8 mouse cellular contexts compared by ENCODE assay signal in genomic region chr4:87785132-87786074, GRCm38 (mm10).
DNase-seq lines count a peak whose midpoint lies in the region; ATAC-seq and TF ChIP-seq lines count a peak whose summit lies in the region.

No protein-coding gene starts in this region.

- H3K27me3 ChIP-seq in forebrain, postnatal 0 days (ENCODE audit: insufficient read depth, low read length): no peaks in the 10 kb centered on the region
- H3K27me3 ChIP-seq in hindbrain, postnatal 0 days (ENCODE audit: insufficient read depth, low read length): no peaks in the 10 kb centered on the region
- no peaks in the 10 kb centered on the region for H3K27me3 ChIP-seq in midbrain, embryonic 14.5 days (ENCODE audit: control insufficient read depth, insufficient read depth, low read length)

- no peak overlapping the region for H3K27ac ChIP-seq in forebrain, postnatal 0 days (ENCODE audit: low read depth, low read length)
- H3K27ac ChIP-seq in hindbrain, postnatal 0 days: no peak overlapping the region
- H3K27ac ChIP-seq in left cerebral cortex, adult 2 months: no peak overlapping the region
- H3K27ac ChIP-seq in midbrain, embryonic 14.5 days (replicated peaks; ENCODE audit: low read depth, low read length): peak overlapping the region; percentile 16; the same call in 1 of the 2 replicates

- H3K4me3 ChIP-seq in forebrain, postnatal 0 days (ENCODE audit: low read depth, low read length): no peak overlapping the region
- no peak overlapping the region for H3K4me3 ChIP-seq in hindbrain, postnatal 0 days (ENCODE audit: low read length)
- no peak overlapping the region for H3K4me3 ChIP-seq in left cerebral cortex, adult 2 months
- H3K4me3 ChIP-seq in midbrain, embryonic 14.5 days (replicated peaks; ENCODE audit: low read depth, low read length): no peak overlapping the region

- WGBS in forebrain, postnatal 0 days: 18% methylated on average over 12 of the region's 12 CpGs
- 18% methylated on average over 12 of the region's 12 CpGs for WGBS in hindbrain, postnatal 0 days
- WGBS in midbrain, embryonic 14.5 days: 7% methylated on average over 12 of the region's 12 CpGs

- peak; percentile 15 for DNase-seq in CD4-positive, CD25-positive, alpha-beta regulatory T cell, adult 2 months (ENCODE audit: low read depth, low spot score)
- DNase-seq in cerebellum, adult 18-20 months: peak; percentile 84 to 85
- DNase-seq in forebrain, postnatal 0 days: peak; percentile 68
- DNase-seq in hindbrain, postnatal 0 days (ENCODE audit: low spot score): peak; percentile 82
- peak; percentile 41 to 50 for DNase-seq in left cerebral cortex, adult 2 months (ENCODE audit: extremely low spot score in 1 of 2, low spot score in 2 of 2)
- DNase-seq in midbrain, embryonic 14.5 days: peak; percentile 82
- DNase-seq in telencephalon, adult 2 months (ENCODE audit: low read depth, low spot score): peak; percentile 45

- ATAC-seq in CD4-positive, CD25-positive, alpha-beta regulatory T cell, adult 4 months: no peak
- peak; percentile 81 for ATAC-seq in forebrain, postnatal 0 days
- ATAC-seq in hindbrain, postnatal 0 days: peak; percentile 86
- peak; percentile 83; the same call in 1 of the 2 replicates for ATAC-seq in midbrain, embryonic 14.5 days (ENCODE audit: low FRiP score, low TSS enrichment)

- intact Hi-C loops in left cerebral cortex, adult 2 months (cut with DNase I): loop anchor here (2.0 to 10.0 kb wide), 5 partner anchors 247 to 759 kb away; partner anchors contain the start of gene Mllt3

- H3K9ac ChIP-seq in forebrain, postnatal 0 days: no peak overlapping the region
- H3K9ac ChIP-seq in hindbrain, postnatal 0 days (replicated peaks; ENCODE audit: low read length): no peak overlapping the region
- H3K9ac ChIP-seq in midbrain, embryonic 14.5 days (replicated peaks; ENCODE audit: low read length): no peak overlapping the region

- TF ChIP-seq CTCF in forebrain, postnatal 0 days (IDR thresholded peaks at IDR 0.05; ENCODE audit: low read depth): peak; percentile 69
- TF ChIP-seq CTCF in hindbrain, postnatal 0 days (IDR thresholded peaks at IDR 0.05; ENCODE audit: low read depth): peak; percentile 78
- peak; percentile 66 for TF ChIP-seq CTCF in left cerebral cortex, adult 2 months (IDR thresholded peaks at IDR 0.05)

- no peaks in the 10 kb centered on the region for H3K4me1 ChIP-seq in forebrain, postnatal 0 days (ENCODE audit: insufficient read depth)
- H3K4me1 ChIP-seq in hindbrain, postnatal 0 days (ENCODE audit: insufficient read depth, low read length): 0 out of 2 replicates have a peak, but pooled peaks cover 4% of the 10 kb centered on the region
- H3K4me1 ChIP-seq in midbrain, embryonic 14.5 days (ENCODE audit: control insufficient read depth, insufficient read depth, low read length): peaks cover 7% of the 10 kb centered on the region; the same call in 1 of the 2 replicates

- H3K9me3 ChIP-seq in forebrain, postnatal 0 days (ENCODE audit: low read length): no peaks in the 10 kb centered on the region
- no peaks in the 10 kb centered on the region for H3K9me3 ChIP-seq in hindbrain, postnatal 0 days (ENCODE audit: low read length)
- no peaks in the 10 kb centered on the region for H3K9me3 ChIP-seq in midbrain, embryonic 14.5 days (ENCODE audit: control insufficient read depth, low read length)

- H3K4me2 ChIP-seq in forebrain, postnatal 0 days (ENCODE audit: low read depth): no peak overlapping the region
- no peak overlapping the region for H3K4me2 ChIP-seq in hindbrain, postnatal 0 days (ENCODE audit: low read depth, low read length)
- H3K4me2 ChIP-seq in midbrain, embryonic 14.5 days (ENCODE audit: low read length): peak overlapping the region; percentile 24; the same call in 1 of the 2 replicates

- peaks cover 13% of the 10 kb centered on the region for H3K36me3 ChIP-seq in forebrain, postnatal 0 days (ENCODE audit: insufficient read depth)
- H3K36me3 ChIP-seq in hindbrain, postnatal 0 days (ENCODE audit: insufficient read depth, low read length): no peaks in the 10 kb centered on the region; the same call in 1 of the 2 replicates
- H3K36me3 ChIP-seq in midbrain, embryonic 14.5 days (ENCODE audit: control insufficient read depth, insufficient read depth, low read length): peaks cover 30% of the 10 kb centered on the region

Comparison
In these comparisons a context has a peak if more than half of its experiments do, and no peak if none do; other contexts are left out.
1. DNase-seq: peak in every context shown above with its lines; median percentile 84 in cerebellum, adult 18-20 months; 82 in hindbrain, postnatal 0 days; 82 in midbrain, embryonic 14.5 days; 68 in forebrain, postnatal 0 days; 46 in left cerebral cortex, adult 2 months; 45 in telencephalon, adult 2 months; 15 in CD4-positive, CD25-positive, alpha-beta regulatory T cell, adult 2 months.